Mouse (Mus musculus) liver, embryonic 12.5 days (tissue): Measurements from ENCODE around the gene Atp11a. TPM values are rescaled to one million over a fixed set of nuclear protein-coding genes. Genes with fewer than 3 reads are reported as not detected.

ENCODE experiments used
- ATAC-seq: fragments of 200-750 bp; cut with Nextera tagmentation; 2 replicates; pipeline ENCODE4 v1.8.0; 2017; ENCODE audit warnings: moderate number of reproducible peaks, mild to moderate bottlenecking, moderate library complexity
- H3K27ac ChIP-seq: fragments of 300-500 bp; sonication (generic); 2 replicates; pipeline ENCODE4 v1.5.1; 2016; ENCODE audit warnings: mild to moderate bottlenecking
- H3K27me3 ChIP-seq: fragments of 300-500 bp; sonication (generic); replicated peaks from 2 replicates; pipeline ENCODE4 v1.6.1; 2016; ENCODE audit warnings: mild to moderate bottlenecking, moderate library complexity
- H3K36me3 ChIP-seq: fragments of 300-500 bp; sonication (generic); 2 replicates; pipeline ENCODE4 v1.6.1; 2016; ENCODE audit warnings: mild to moderate bottlenecking, moderate library complexity
- H3K4me1 ChIP-seq: fragments of 300-500 bp; sonication (generic); 2 replicates; pipeline ENCODE4 v1.6.1; 2016
- H3K4me2 ChIP-seq: fragments of 300-500 bp; sonication (generic); 2 replicates; pipeline ENCODE4 v1.6.1; 2016; ENCODE audit warnings: mild to moderate bottlenecking, moderate library complexity
- H3K4me3 ChIP-seq: fragments of 300-500 bp; sonication (generic); 2 replicates; pipeline ENCODE4 v1.5.1; 2016; ENCODE audit warnings: mild to moderate bottlenecking, moderate library complexity
- H3K9ac ChIP-seq: fragments of 300-500 bp; sonication (generic); 2 replicates; pipeline ENCODE4 v1.6.1; 2016; ENCODE audit warnings: mild to moderate bottlenecking, moderate library complexity
- H3K9me3 ChIP-seq: fragments of 300-500 bp; sonication (generic); replicated peaks from 2 replicates; pipeline ENCODE4 v1.6.1; 2016; ENCODE audit warnings: mild to moderate bottlenecking, moderate library complexity
- WGBS: fragments of 180-500 bp; shearing (Covaris S2); methylation state at CpG from one replicate; pipeline ENCODE4 v1.1.7; 2016; ENCODE audit not compliant: insufficient replicate concordance; 5-methylcytosine and 5-hydroxymethylcytosine counted together
- polyA plus RNA-seq: library from polyadenylated mRNA; unstranded; fragments of >200 nt; fragmentation: Nextera tagmentation; extraction: Ambion mirVana; gene quantifications from 2 replicates; pipeline ENCODE4 v1.2.1, GENCODE M21; 2016

Gene Atp11a
- polyA plus RNA-seq, 1 experiment from 2014 or later, result 2.2 TPM

GRCm38 (mm10) chr8:12799832-12800231 is 43.0 kb downstream of the Atp11a start:
- no peak for ATAC-seq
- H3K4me2 ChIP-seq, result no peak overlapping the region
- 0 out of 2 replicates have a peak, but pooled peaks cover 11% of the 10 kb centered on the region for H3K4me1 ChIP-seq
- 68% methylated on average over 6 of the region's 6 CpGs for WGBS
- no peaks in the 10 kb centered on the region for H3K9me3 ChIP-seq
- H3K9ac ChIP-seq, result no peak overlapping the region
- no peak overlapping the region for H3K27ac ChIP-seq
- H3K36me3 ChIP-seq, result no peaks in the 10 kb centered on the region
- no peak overlapping the region for H3K4me3 ChIP-seq
- no peaks in the 10 kb centered on the region; the same call in 1 of the 2 replicates for H3K27me3 ChIP-seq

- Histone ChIP-seq H3K27ac (no peak overlapping the region), H3K4me1 (0 out of 2 replicates have a peak, but pooled peaks cover 11% of the 10 kb centered on the region), H3K27me3 (no peaks in the 10 kb centered on the region; the same call in 1 of the 2 replicates), H3K9ac (no peak overlapping the region), H3K4me3 (no peak overlapping the region), H3K4me2 (no peak overlapping the region), H3K9me3 (no peaks in the 10 kb centered on the region), H3K36me3 (no peaks in the 10 kb centered on the region)
- no peak for ATAC-seq
- WGBS, result 58% methylated on average over 2 of the region's 2 CpGs
Observed at GRCm38 (mm10) chr8:12800246-12800645, 43.4 kb downstream of the Atp11a start.

GRCm38 (mm10) chr8:12801586-12801985 is 44.8 kb downstream of the Atp11a start:
- no peaks in the 10 kb centered on the region; the same call in 1 of the 2 replicates for H3K27me3 ChIP-seq

GRCm38 (mm10) chr8:12803121-12803520 is 46.3 kb downstream of the Atp11a start:
- no peak overlapping the region for H3K4me3 ChIP-seq
- no peak overlapping the region for H3K27ac ChIP-seq
- H3K9me3 ChIP-seq, result no peaks in the 10 kb centered on the region
- H3K9ac ChIP-seq, result no peak overlapping the region
- no peaks in the 10 kb centered on the region for H3K36me3 ChIP-seq
- 71% methylated on average over 10 of the region's 10 CpGs for WGBS
- H3K4me2 ChIP-seq, result no peak overlapping the region
- no peak for ATAC-seq
- H3K27me3 ChIP-seq, result no peaks in the 10 kb centered on the region; the same call in 1 of the 2 replicates
- 0 out of 2 replicates have a peak, but pooled peaks cover 11% of the 10 kb centered on the region for H3K4me1 ChIP-seq

More at GRCm38 (mm10) chr8:12801586-12801985, 44.8 kb downstream of the Atp11a start:
- Histone ChIP-seq H3K4me2 (no peak overlapping the region), H3K9ac (no peak overlapping the region), H3K27ac (no peak overlapping the region), H3K4me1 (0 out of 2 replicates have a peak, but pooled peaks cover 11% of the 10 kb centered on the region), H3K36me3 (no peaks in the 10 kb centered on the region), H3K9me3 (no peaks in the 10 kb centered on the region), H3K4me3 (no peak overlapping the region)
- ATAC-seq, result no peak
- WGBS, result 63% methylated on average over 10 of the region's 10 CpGs

- Histone ChIP-seq H3K4me2 (no peak overlapping the region), H3K9ac (no peak overlapping the region), H3K27me3 (peaks cover 8% of the 10 kb centered on the region; the same call in 1 of the 2 replicates), H3K9me3 (no peaks in the 10 kb centered on the region), H3K4me3 (no peak overlapping the region), H3K4me1 (0 out of 2 replicates have a peak, but pooled peaks cover 4% of the 10 kb centered on the region), H3K36me3 (no peaks in the 10 kb centered on the region), H3K27ac (no peak overlapping the region)
- no peak for ATAC-seq
- WGBS, result 72% methylated on average over 5 of the region's 5 CpGs
Observed at GRCm38 (mm10) chr8:12804909-12805308, 48.1 kb downstream of the Atp11a start.

- H3K9ac ChIP-seq, result no peak overlapping the region
- H3K9me3 ChIP-seq, result no peaks in the 10 kb centered on the region
- no peaks in the 10 kb centered on the region for H3K4me1 ChIP-seq
- peaks cover 8% of the 10 kb centered on the region; the same call in 1 of the 2 replicates for H3K27me3 ChIP-seq
- H3K27ac ChIP-seq, result no peak overlapping the region
- no peaks in the 10 kb centered on the region for H3K36me3 ChIP-seq
- no peak for ATAC-seq
- H3K4me3 ChIP-seq, result no peak overlapping the region
- no peak overlapping the region for H3K4me2 ChIP-seq
- WGBS, result 57% methylated on average over 4 of the region's 4 CpGs
Observed at GRCm38 (mm10) chr8:12805569-12805968, 48.8 kb downstream of the Atp11a start.

- Histone ChIP-seq H3K4me2 (no peak overlapping the region), H3K4me3 (no peak overlapping the region), H3K9ac (no peak overlapping the region), H3K36me3 (no peaks in the 10 kb centered on the region), H3K27me3 (peaks cover 8% of the 10 kb centered on the region; the same call in 1 of the 2 replicates), H3K9me3 (no peaks in the 10 kb centered on the region), H3K4me1 (no peaks in the 10 kb centered on the region), H3K27ac (no peak overlapping the region)
- WGBS, result 83% methylated on average over 2 of the region's 2 CpGs
- ATAC-seq, result no peak
Observed at GRCm38 (mm10) chr8:12808018-12808417, 51.2 kb downstream of the Atp11a start.

- Histone ChIP-seq H3K4me1 (no peaks in the 10 kb centered on the region), H3K9me3 (no peaks in the 10 kb centered on the region), H3K4me3 (no peak overlapping the region), H3K36me3 (no peaks in the 10 kb centered on the region), H3K4me2 (no peak overlapping the region), H3K27me3 (peaks cover 8% of the 10 kb centered on the region; the same call in 1 of the 2 replicates), H3K9ac (no peak overlapping the region), H3K27ac (no peak overlapping the region)
- no peak for ATAC-seq
- 83% methylated on average over 2 of the region's 2 CpGs for WGBS
Observed at GRCm38 (mm10) chr8:12809516-12809915, 52.7 kb downstream of the Atp11a start.

- Histone ChIP-seq H3K4me3 (no peak overlapping the region), H3K27ac (no peak overlapping the region), H3K9ac (no peak overlapping the region), H3K4me1 (no peaks in the 10 kb centered on the region), H3K4me2 (no peak overlapping the region), H3K9me3 (no peaks in the 10 kb centered on the region), H3K27me3 (peaks cover 8% of the 10 kb centered on the region; the same call in 1 of the 2 replicates), H3K36me3 (no peaks in the 10 kb centered on the region)
- WGBS, result 33% methylated on average over 6 of the region's 6 CpGs
- no peak for ATAC-seq
Observed at GRCm38 (mm10) chr8:12811231-12811630, 54.4 kb downstream of the Atp11a start.

- whole genome bisulfite sequencing, result 80% methylated on average over 6 of the region's 6 CpGs
- H3K4me2 ChIP-seq, result no peak overlapping the region
- no peak overlapping the region for H3K9ac ChIP-seq
- ATAC-seq, result no peak
- peaks cover 26% of the 10 kb centered on the region for H3K27me3 ChIP-seq
- no peaks in the 10 kb centered on the region for H3K36me3 ChIP-seq
- H3K4me3 ChIP-seq, result no peak overlapping the region
- no peaks in the 10 kb centered on the region for H3K9me3 ChIP-seq
- H3K27ac ChIP-seq, result no peak overlapping the region
- no peaks in the 10 kb centered on the region for H3K4me1 ChIP-seq
Observed at GRCm38 (mm10) chr8:12816412-12816811, 59.6 kb downstream of the Atp11a start.

GRCm38 (mm10) chr8:12822892-12823291 is 66.1 kb downstream of the Atp11a start:
- H3K27me3 ChIP-seq, result peaks cover 58% of the 10 kb centered on the region
- no peak overlapping the region for H3K27ac ChIP-seq
- H3K9ac ChIP-seq, result no peak overlapping the region
- no peak overlapping the region for H3K4me3 ChIP-seq
- peaks cover 10% of the 10 kb centered on the region; the same call in 1 of the 2 replicates for H3K36me3 ChIP-seq
- no peaks in the 10 kb centered on the region for H3K9me3 ChIP-seq
- ATAC-seq, result no peak
- H3K4me2 ChIP-seq, result no peak overlapping the region
- peaks cover 10% of the 10 kb centered on the region; the same call in 1 of the 2 replicates for H3K4me1 ChIP-seq
- 70% methylated on average over 7 of the region's 7 CpGs for WGBS

GRCm38 (mm10) chr8:12824562-12824961 is 67.7 kb downstream of the Atp11a start:
- Histone ChIP-seq H3K27me3 (peaks cover 65% of the 10 kb centered on the region), H3K9ac (no peak overlapping the region), H3K27ac (no peak overlapping the region), H3K4me3 (no peak overlapping the region), H3K9me3 (no peaks in the 10 kb centered on the region), H3K36me3 (peaks cover 10% of the 10 kb centered on the region; the same call in 1 of the 2 replicates), H3K4me1 (peaks cover 10% of the 10 kb centered on the region; the same call in 1 of the 2 replicates), H3K4me2 (no peak overlapping the region)
- ATAC-seq, result no peak
- WGBS, result 72% methylated on average over 10 of the region's 10 CpGs
